Mouse (Mus musculus) stomach, postnatal 0 days (tissue): ENCODE data around the gene Atp13a3. TPM values are rescaled to one million over a fixed set of nuclear protein-coding genes. Genes with fewer than 3 reads are reported as not detected.

ENCODE experiments used
- ATAC-seq: fragments of 200-750 bp; cut with Nextera tagmentation; 2 replicates; pipeline ENCODE4 v1.8.0; 2017; ENCODE audit not compliant: low FRiP score, low TSS enrichment
- DNase-seq: peaks from one replicate; pipeline ENCODE4 v3.0.0-alpha.2; 2016; ENCODE audit warnings: low spot score
- H3K27ac ChIP-seq: fragments of 300-500 bp; sonication (generic); replicated peaks from 2 replicates; pipeline ENCODE4 v1.5.1; 2014; ENCODE audit warnings: mild to moderate bottlenecking, control low read depth
- H3K27me3 ChIP-seq: fragments of 300-500 bp; sonication (generic); 2 replicates; pipeline ENCODE4 v1.6.1; 2014; ENCODE audit warnings: low read length; ENCODE audit not compliant: control insufficient read depth, insufficient read depth
- H3K36me3 ChIP-seq: fragments of 300-500 bp; sonication (generic); 2 replicates; pipeline ENCODE4 v1.6.1; 2014; ENCODE audit warnings: low read length, mixed read lengths; ENCODE audit not compliant: control insufficient read depth, insufficient read depth
- H3K4me1 ChIP-seq: fragments of 300-500 bp; sonication (generic); replicated peaks from 2 replicates; pipeline ENCODE4 v1.6.1; 2014; ENCODE audit warnings: antibody characterized with exemption; ENCODE audit not compliant: control insufficient read depth, insufficient read depth
- H3K4me2 ChIP-seq: fragments of 300-500 bp; sonication (generic); replicated peaks from 2 replicates; pipeline ENCODE4 v1.6.1; 2014; ENCODE audit warnings: low read depth, mild to moderate bottlenecking, control low read depth, moderate library complexity
- H3K4me3 ChIP-seq: fragments of 300-500 bp; sonication (generic); 2 replicates; pipeline ENCODE4 v1.5.1; 2014; ENCODE audit warnings: low read depth, low read length, control low read depth
- H3K9ac ChIP-seq: fragments of 300-500 bp; sonication (generic); 2 replicates; pipeline ENCODE4 v1.6.1; 2014; ENCODE audit warnings: mild to moderate bottlenecking, low read length, control low read depth, mixed read lengths
- H3K9me3 ChIP-seq: fragments of 300-500 bp; sonication (generic); 2 replicates; pipeline ENCODE4 v1.6.1; 2016; ENCODE audit warnings: low read length; ENCODE audit not compliant: control insufficient read depth
- CTCF ChIP-seq: IDR thresholded peaks from 2 replicates; pipeline ENCODE4 v1.5.1; 2016; ENCODE audit warnings: antibody characterized with exemption, low read depth, mild to moderate bottlenecking, moderate library complexity
- EP300 ChIP-seq: optimal IDR thresholded peaks from 2 replicates; pipeline ENCODE3; 2016; ENCODE audit warnings: antibody characterized with exemption
- WGBS: fragments of 180-500 bp; shearing (Covaris S2); extraction: QIAGEN DNeasy Blood & Tissue Kit; methylation state at CpG from one replicate; pipeline ENCODE4 v1.1.7; 2014; 5-methylcytosine and 5-hydroxymethylcytosine counted together
- polyA plus RNA-seq: library from polyadenylated mRNA; unstranded; fragments of >200 nt; fragmentation: Nextera tagmentation; extraction: Ambion mirVana; gene quantifications from 2 replicates; pipeline ENCODE4 v1.2.1, GENCODE M21; 2015

Gene Atp13a3
- polyA plus RNA-seq, 1 experiment from 2014 or later = 7.7 TPM

- H3K4me1 ChIP-seq = no peaks in the 10 kb centered on the region
- 90% methylated on average over 7 of the region's 7 CpGs for WGBS
- no peak overlapping the region for H3K9ac ChIP-seq
- no peaks in the 10 kb centered on the region for H3K27me3 ChIP-seq
- H3K4me3 ChIP-seq = no peak overlapping the region
- no peak for TF ChIP-seq EP300
- TF ChIP-seq CTCF = no peak
- no peak overlapping the region for H3K4me2 ChIP-seq
- H3K27ac ChIP-seq = no peak overlapping the region
- no peak for ATAC-seq
- H3K36me3 ChIP-seq = no peaks in the 10 kb centered on the region
- DNase-seq = no peak
- no peaks in the 10 kb centered on the region for H3K9me3 ChIP-seq
These were observed 110.7 kb downstream of the Atp13a3 start for GRCm38 (mm10) chr16:30295106-30295505.

- TF ChIP-seq CTCF (no peak), EP300 (no peak)
- Histone ChIP-seq H3K27ac (no peak overlapping the region), H3K9me3 (no peaks in the 10 kb centered on the region), H3K9ac (no peak overlapping the region), H3K4me2 (no peak overlapping the region), H3K27me3 (no peaks in the 10 kb centered on the region), H3K4me3 (no peak overlapping the region), H3K4me1 (no peaks in the 10 kb centered on the region), H3K36me3 (no peaks in the 10 kb centered on the region)
- ATAC-seq (no peak), DNase-seq (no peak)
- 66% methylated on average over 6 of the region's 6 CpGs for WGBS
These were observed 115.3 kb downstream of the Atp13a3 start for GRCm38 (mm10) chr16:30290436-30290835.

- Histone ChIP-seq H3K36me3 (no peaks in the 10 kb centered on the region), H3K9ac (no peak overlapping the region), H3K4me2 (no peak overlapping the region), H3K27ac (no peak overlapping the region), H3K4me1 (no peaks in the 10 kb centered on the region), H3K4me3 (no peak overlapping the region), H3K27me3 (no peaks in the 10 kb centered on the region), H3K9me3 (no peaks in the 10 kb centered on the region)
- DNase-seq (no peak), ATAC-seq (no peak)
- 68% methylated on average over 4 of the region's 4 CpGs for WGBS
- TF ChIP-seq EP300 (no peak), CTCF (no peak)
These were observed 120.1 kb downstream of the Atp13a3 start for GRCm38 (mm10) chr16:30285701-30286100.

- H3K9ac ChIP-seq = no peak overlapping the region
- no peak overlapping the region for H3K27ac ChIP-seq
- peak overlapping the region; percentile 39 for H3K4me2 ChIP-seq
- no peaks in the 10 kb centered on the region for H3K36me3 ChIP-seq
- H3K4me3 ChIP-seq = no peak overlapping the region
- no peaks in the 10 kb centered on the region for H3K4me1 ChIP-seq
- TF ChIP-seq CTCF (peak; percentile 80), EP300 (no peak)
- no peaks in the 10 kb centered on the region for H3K9me3 ChIP-seq
- DNase-seq (peak; percentile 77), ATAC-seq (0 out of 2 replicates have a peak, but pooled peaks have one; percentile 46)
- no peaks in the 10 kb centered on the region for H3K27me3 ChIP-seq
- WGBS = 2% methylated on average over 15 of the region's 15 CpGs
These were observed 121.9 kb downstream of the Atp13a3 start for GRCm38 (mm10) chr16:30283743-30284337.

GRCm38 (mm10) chr16:30282844-30283495 is 122.8 kb downstream of the Atp13a3 start, which contains the start of gene Lrrc15:
Gene Lrrc15, minus strand, starts transcription at chr16:30283256.
- no peak within 1 kb of the TSS for H3K27ac ChIP-seq
- H3K27me3 ChIP-seq = no peaks in the 10 kb centered on the region
- 0 out of 2 replicates have a peak within 1 kb of the TSS, but pooled peaks have one; percentile 5 for H3K9ac ChIP-seq
- 12% methylated on average over 34 of the region's 34 CpGs for WGBS
- H3K4me1 ChIP-seq = no peaks in the 10 kb centered on the region
- peak within 1 kb of the TSS; percentile 40 for H3K4me2 ChIP-seq
- H3K4me3 ChIP-seq = peak within 1 kb of the TSS; percentile 23
- TF ChIP-seq CTCF (peak; percentile 54), EP300 (no peak)
- H3K36me3 ChIP-seq = no peaks in the 10 kb centered on the region
- DNase-seq = peak; percentile 42
- peak; percentile 29 for ATAC-seq
- no peaks in the 10 kb centered on the region for H3K9me3 ChIP-seq

GRCm38 (mm10) chr16:30280676-30281297 is 125.0 kb downstream of the Atp13a3 start:
- WGBS = 27% methylated on average over 4 of the region's 4 CpGs
- Histone ChIP-seq H3K4me1 (no peaks in the 10 kb centered on the region), H3K9ac (no peak overlapping the region), H3K4me2 (no peak overlapping the region), H3K36me3 (no peaks in the 10 kb centered on the region), H3K4me3 (no peak overlapping the region), H3K27ac (no peak overlapping the region), H3K27me3 (no peaks in the 10 kb centered on the region), H3K9me3 (no peaks in the 10 kb centered on the region)
- ATAC-seq (peak; percentile 15; the same call in 1 of the 2 replicates), DNase-seq (no peak)
- TF ChIP-seq CTCF (no peak), EP300 (no peak)
